In the genomic region with DNA sequence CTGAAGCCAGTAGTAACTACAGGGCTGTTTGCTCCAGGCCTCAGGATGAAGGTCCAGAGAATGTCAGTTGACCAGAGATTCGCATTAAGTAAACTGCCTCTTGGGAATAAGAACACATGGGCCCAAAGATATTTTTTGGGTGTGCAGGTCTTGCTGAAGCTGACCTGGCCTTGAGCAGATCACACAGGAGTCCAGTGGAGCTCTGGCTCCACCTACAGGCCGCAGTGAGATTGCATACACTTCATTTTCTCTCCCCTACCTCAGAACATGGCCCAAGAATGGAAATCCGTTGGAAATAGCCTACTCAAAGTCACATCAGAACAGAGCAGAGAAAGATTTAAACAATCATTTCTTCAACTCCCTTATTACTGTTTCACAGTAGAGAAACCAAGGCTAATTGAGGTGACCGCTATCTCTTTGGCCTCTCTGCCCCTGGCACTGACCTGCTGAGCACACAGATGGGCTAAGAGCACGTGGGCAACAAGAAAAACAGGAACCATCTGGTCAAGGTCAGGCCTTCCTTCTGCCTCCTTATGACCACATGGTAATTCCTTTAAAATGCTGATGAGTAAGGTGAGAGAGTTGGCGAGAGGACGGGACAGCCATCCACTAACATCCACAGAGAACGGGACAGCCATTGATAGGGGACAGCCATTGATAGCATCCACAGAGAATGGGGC, we compare ENCODE assay signal across 8 mouse cellular contexts. TPM values are rescaled to one million over a fixed set of nuclear protein-coding genes. Genes with fewer than 3 reads are reported as not detected.
A peak's percentile ranks its signal among the peaks of the same experiment; 100 is the strongest.
DNase-seq lines count a peak whose midpoint lies in the region; ATAC-seq and TF ChIP-seq lines count a peak whose summit lies in the region.

No protein-coding gene starts in this region.

- H3K36me3 ChIP-seq in CH12.LX (replicated peaks in 1 of 2; ENCODE audit: control insufficient read depth in 1 of 2, insufficient read depth in 1 of 2, low read length in 1 of 2): peaks cover 6 to 14% of the 10 kb centered on the region in 2 experiments

- H3K79me2 ChIP-seq in CH12.LX (replicated peaks; ENCODE audit: control insufficient read depth, extremely low read depth, insufficient read depth, poor library complexity, severe bottlenecking): no peaks in the 10 kb centered on the region

- no peaks in the 10 kb centered on the region for H3K27me3 ChIP-seq in CH12.LX (replicated peaks)

- no peak overlapping the region for H3K4me3 ChIP-seq in CH12.LX (replicated peaks in 1 of 3; ENCODE audit: low read depth in 2 of 3, low read length in 2 of 3, poor library complexity in 1 of 3)

- no peak overlapping the region for H3K4me2 ChIP-seq in CH12.LX (ENCODE audit: insufficient read depth, low read depth, poor library complexity, severe bottlenecking)

- TF ChIP-seq POLR2A in CH12.LX (IDR thresholded peaks at IDR 0.05; ENCODE audit: low read depth, low read length): no peak

- no peak overlapping the region for H3K27ac ChIP-seq in CH12.LX (ENCODE audit: insufficient read depth, low read depth)

- no peak for TF ChIP-seq EP300 in CH12.LX (IDR thresholded peaks at IDR 0.05; ENCODE audit: low read length)

- peak; percentile 86 for DNase-seq in CH12.LX (ENCODE audit: extremely low read depth)
- DNase-seq in adrenal gland, adult 8-10 months: peak; percentile 47
- DNase-seq in embryo, embryonic 10.5 days (ENCODE audit: low spot score): peak; percentile 89
- DNase-seq in kidney, postnatal 10 days: peak; percentile 81
- DNase-seq in lung, adult 18-20 months: peak; percentile 44 to 53
- peak; percentile 35 for DNase-seq in ovary, postnatal 10 days (ENCODE audit: low spot score)
- peak; percentile 49 for DNase-seq in thymus, postnatal 14 days

- H3K9ac ChIP-seq in CH12.LX (ENCODE audit: insufficient read depth, low read depth): no peak overlapping the region

- H3K4me1 ChIP-seq in CH12.LX (ENCODE audit: control insufficient read depth in 1 of 2, insufficient read depth in 2 of 2): peaks cover 0 to 24% of the 10 kb centered on the region in 2 experiments; a peak in 2 of 4 replicates

- peak; percentile 96 for TF ChIP-seq CTCF in CH12.LX (conservative IDR thresholded peaks at IDR 0.05 in 1 of 2, IDR thresholded peaks at IDR 0.05 in 1 of 2; ENCODE audit: low read depth in 2 of 2, low read length in 2 of 2)

- TF ChIP-seq RAD21 in CH12.LX (IDR thresholded peaks at IDR 0.05; ENCODE audit: low read depth, low read length): peak; percentile 99

- in situ Hi-C loops in CH12.LX (cut with MboI; ENCODE audit: low pct_ligation_motif_present, low pct_unique_long_range_greater_than_20kb, low sequenced_read_pairs): no loop called here

- peaks cover 2% of the 10 kb centered on the region for H3K9me3 ChIP-seq in CH12.LX (replicated peaks; ENCODE audit: low read length)

- ATAC-seq in granulocyte monocyte progenitor cell, adult 5-6 weeks (replicated peaks; ENCODE audit: poor library complexity, severe bottlenecking): peak; percentile 76

- dilution Hi-C loops in CH12.LX (cut with MboI; ENCODE audit: extremely low pct_ligation_motif_present, extremely low pct_unique_long_range_greater_than_20kb, low sequenced_read_pairs): no loop called here

TF ChIP-seq in CH12.LX, 34 proteins besides CTCF, POLR2A, EP300 and RAD21:
- peak; percentile 29; the same call in 1 of the 2 replicates for TF ChIP-seq ZC3H11A (IDR thresholded peaks at IDR 0.05; ENCODE audit: low read depth, low read length)
- peak; percentile 81 for TF ChIP-seq SMC3 (IDR thresholded peaks at IDR 0.05; ENCODE audit: low read depth, low read length)
- no peak for TF ChIP-seq CHD1 (IDR thresholded peaks at IDR 0.05; ENCODE audit: low read depth, low read length)

RNA-seq across cellular contexts. Expression of a gene that starts 8.1 kb away (rescaled TPM):
- 44.5 and 47.6 TPM in 2 replicates for total RNA-seq in CH12.LX (2012; rRNA removed)
- total RNA-seq in CH12.LX (2014; rRNA removed): 109 and 111 TPM in 2 replicates
- polyA plus RNA-seq in CH12.LX (2012; ENCODE audit: insufficient read length, low read depth): 64.5 and 77.7 TPM in 2 replicates
- total RNA-seq in adrenal gland, adult 8-10 months (2022): 10 to 100 TPM; 28.1 to 32.3 (median 29.7) TPM
- 17.0 and 18.5 TPM in 2 replicates for total RNA-seq in granulocyte monocyte progenitor cell, adult 5-6 weeks (2014; fragmentation: Nextera tagmentation)
- 25.4 and 33.8 TPM in 2 replicates for total RNA-seq in granulocyte monocyte progenitor cell, adult 5-6 weeks (2017)

RNA-seq across cellular contexts. Expression of a gene that starts 8.5 kb away (rescaled TPM):
- total RNA-seq in CH12.LX (2012; rRNA removed) (75.7 and 84.1 TPM in 2 replicates), CH12.LX (2014; rRNA removed) (125 and 137 TPM in 2 replicates)
- 92.9 and 94.2 TPM in 2 replicates for polyA plus RNA-seq in CH12.LX (2012; ENCODE audit: insufficient read length, low read depth)
- total RNA-seq in adrenal gland, adult 8-10 months (2022): 10 to 100 TPM; 53.0 to 63.5 (median 57.2) TPM
- total RNA-seq in granulocyte monocyte progenitor cell, adult 5-6 weeks (2014; fragmentation: Nextera tagmentation): 80.2 and 102 TPM in 2 replicates
- 64.0 and 91.6 TPM in 2 replicates for total RNA-seq in granulocyte monocyte progenitor cell, adult 5-6 weeks (2017)

RNA-seq across cellular contexts. Expression of a gene that starts 48.2 kb away (rescaled TPM):
- not detected in 2 replicates for total RNA-seq in CH12.LX (2012; rRNA removed)
- total RNA-seq in CH12.LX (2014; rRNA removed): not detected in 2 replicates
- not detected in 2 replicates for polyA plus RNA-seq in CH12.LX (2012; ENCODE audit: insufficient read length, low read depth)
- 10 to 100 TPM; 11.3 to 15.3 (median 13.3) TPM for total RNA-seq in adrenal gland, adult 8-10 months (2022)
- not detected in 2 replicates for total RNA-seq in granulocyte monocyte progenitor cell, adult 5-6 weeks (2014; fragmentation: Nextera tagmentation)
- not detected in 2 replicates for total RNA-seq in granulocyte monocyte progenitor cell, adult 5-6 weeks (2017)

Comparison
In these comparisons a context has a peak if more than half of its experiments do, and no peak if none do; other contexts are left out.
1. DNase-seq: peak in every context shown above with its lines; median percentile 89 in embryo, embryonic 10.5 days; 86 in CH12.LX; 81 in kidney, postnatal 10 days; 49 in thymus, postnatal 14 days; 48 in lung, adult 18-20 months; 47 in adrenal gland, adult 8-10 months; 35 in ovary, postnatal 10 days.
2. RNA of a gene that starts 48.2 kb away (total RNA-seq): 11.3 to 15.3 TPM in adrenal gland, adult 8-10 months; not detected in CH12.LX and not detected in granulocyte monocyte progenitor cell, adult 5-6 weeks; every median in the first group is over 10 times any median in the second.